ENCODE assay signal across 8 mouse cellular contexts in the genomic region with DNA sequence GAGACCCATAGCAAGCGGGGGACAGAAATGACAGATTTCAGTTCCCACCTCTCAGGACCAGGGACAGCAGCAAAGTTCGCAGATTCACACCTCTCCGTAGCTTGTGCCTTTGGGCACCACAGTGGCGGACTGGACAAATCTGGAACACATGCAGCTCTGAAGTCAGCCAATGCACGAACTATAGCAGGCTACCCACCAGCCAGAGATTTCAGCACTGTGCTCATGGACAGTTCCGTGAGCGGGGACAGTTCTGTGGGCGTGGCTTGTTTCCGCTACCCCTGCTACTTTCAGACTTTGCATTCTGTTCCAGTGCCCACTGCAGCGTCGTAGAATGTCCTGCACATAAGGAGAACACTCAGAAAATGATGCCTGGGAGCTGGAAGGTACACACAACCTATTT. TPM values are rescaled to one million over a fixed set of nuclear protein-coding genes. Genes with fewer than 3 reads are reported as not detected.
A peak's percentile ranks its signal among the peaks of the same experiment; 100 is the strongest.
DNase-seq lines count a peak whose midpoint lies in the region; ATAC-seq lines count a peak whose summit lies in the region.

No protein-coding gene starts in this region.

- no peak overlapping the region for H3K4me3 ChIP-seq in heart, embryonic 12.5 days
- H3K4me3 ChIP-seq in limb, embryonic 10.5 days: no peak overlapping the region

- H3K36me3 ChIP-seq in heart, embryonic 12.5 days: no peaks in the 10 kb centered on the region
- no peaks in the 10 kb centered on the region for H3K36me3 ChIP-seq in limb, embryonic 10.5 days

- ATAC-seq in heart, embryonic 12.5 days (ENCODE audit: insufficient number of reproducible peaks, low FRiP score): no peak

- no peaks in the 10 kb centered on the region for H3K4me1 ChIP-seq in heart, embryonic 12.5 days (replicated peaks)
- no peaks in the 10 kb centered on the region for H3K4me1 ChIP-seq in limb, embryonic 10.5 days

- no peak overlapping the region for H3K27ac ChIP-seq in heart, embryonic 12.5 days (ENCODE audit: poor library complexity, severe bottlenecking)
- H3K27ac ChIP-seq in limb, embryonic 10.5 days: no peak overlapping the region

- H3K27me3 ChIP-seq in heart, embryonic 12.5 days (replicated peaks): 0 out of 2 replicates have a peak, but pooled peaks cover 3% of the 10 kb centered on the region
- H3K27me3 ChIP-seq in limb, embryonic 10.5 days (ENCODE audit: low read depth, poor library complexity, severe bottlenecking): no peaks in the 10 kb centered on the region

- intact Hi-C loops in heart, postnatal 10 days (cut with DNase I): no loop called here

- DNase-seq in heart, postnatal 10 days: peak; percentile 45 to 64
- DNase-seq in thymus, postnatal 4 days: peak; percentile 52
- DNase-seq in thymus, adult 18-20 months: no peak
- peak; percentile 85 for DNase-seq in limb, embryonic 10.5 days (ENCODE audit: low spot score)
- DNase-seq in yolk sac, embryonic 10.5 days (ENCODE audit: low spot score): peak; percentile 24
- no peak for DNase-seq in layer of hippocampus, postnatal 36 days
- DNase-seq in layer of hippocampus, adult 8-10 months (ENCODE audit: low spot score in 2 of 2): no peak

- H3K9ac ChIP-seq in heart, embryonic 12.5 days: no peak overlapping the region

- no peaks in the 10 kb centered on the region; the same call in 1 of the 2 replicates for H3K9me3 ChIP-seq in heart, embryonic 12.5 days (replicated peaks)
- H3K9me3 ChIP-seq in limb, embryonic 10.5 days (replicated peaks): no peaks in the 10 kb centered on the region

- WGBS in heart, embryonic 12.5 days: 24% methylated on average over 11 of the region's 11 CpGs
- WGBS in limb, embryonic 10.5 days: 23% methylated on average over 11 of the region's 11 CpGs

- no peak overlapping the region for H3K4me2 ChIP-seq in heart, embryonic 12.5 days

RNA-seq across cellular contexts. Expression of a gene that starts 49.5 kb away (rescaled TPM):
- 10 to 100 TPM; 12.3 to 16.4 TPM for total RNA-seq in heart, postnatal 10 days (2021)
- 49.7 and 51.9 TPM in 2 replicates for polyA plus RNA-seq in heart, embryonic 12.5 days (2016; fragmentation: Nextera tagmentation; extraction: Ambion mirVana)
- 147 and 162 TPM in 2 replicates for polyA plus RNA-seq in limb, embryonic 10.5 days (2016; fragmentation: Nextera tagmentation; extraction: Ambion mirVana)
- 10 to 100 TPM; 22.4 to 25.1 TPM for total RNA-seq in layer of hippocampus, postnatal 36 days (2021)
- total RNA-seq in layer of hippocampus, adult 8-10 months (2022): 10 to 100 TPM; 20.9 to 24.5 (median 23.3) TPM

Comparison
In these comparisons a context has a peak if more than half of its experiments do, and no peak if none do; other contexts are left out.
1. DNase-seq: peak in heart, postnatal 10 days (2 of 2), thymus, postnatal 4 days (single experiment), limb, embryonic 10.5 days (single experiment) and yolk sac, embryonic 10.5 days (single experiment); none in thymus, adult 18-20 months (0 of 2), layer of hippocampus, postnatal 36 days (0 of 2) and layer of hippocampus, adult 8-10 months (0 of 2).